Mouse (Mus musculus) MEL (cell line): ENCODE results near the gene Nr0b2.

Experiments used
- CHD1 ChIP-seq: IDR thresholded peaks from 2 replicates; pipeline ENCODE4 v1.6.1; 2012; ENCODE audit warnings: low read depth, mild to moderate bottlenecking, inconsistent platforms, low read length, improper control_type of control experiment
- CHD2 ChIP-seq: IDR thresholded peaks from 2 replicates; pipeline ENCODE4 v1.6.1; 2011; ENCODE audit warnings: low read length, improper control_type of control experiment
- CTCF ChIP-seq, 3 experiments: IDR thresholded peaks in 2 of 3; conservative IDR thresholded peaks in 1 of 3; 2 replicates each; pipeline ENCODE4 v1.5.1; 2011 to 2012; ENCODE audit warnings: low read length in 3 of 3, low read depth in 2 of 3, mild to moderate bottlenecking in 2 of 3, improper control_type of control experiment in 1 of 3, inconsistent platforms in 1 of 3, mixed read lengths in 1 of 3, moderate library complexity in 1 of 3; ENCODE audit not compliant: control insufficient read depth in 1 of 3, insufficient read depth in 1 of 3, poor library complexity in 1 of 3, severe bottlenecking in 1 of 3
- EP300 ChIP-seq, 2 experiments: IDR thresholded peaks; 2 replicates each; pipeline ENCODE4 v1.6.1; 2011; ENCODE audit warnings: improper control_type of control experiment in 2 of 2, low read length in 2 of 2, low read depth in 1 of 2, mild to moderate bottlenecking in 1 of 2
- GABPA ChIP-seq: IDR thresholded peaks from 2 replicates; pipeline ENCODE4 v1.6.1; 2012; ENCODE audit warnings: low read depth, mild to moderate bottlenecking, inconsistent platforms, low read length, improper control_type of control experiment, moderate library complexity
- KAT2A ChIP-seq: conservative IDR thresholded peaks from 2 replicates; pipeline ENCODE4 v1.6.1; 2012; ENCODE audit warnings: low read depth, low read length, improper control_type of control experiment, inconsistent platforms
- MAX ChIP-seq: IDR thresholded peaks from 2 replicates; pipeline ENCODE4 v1.6.1; 2011; ENCODE audit warnings: low read length, improper control_type of control experiment
- MEF2A ChIP-seq: IDR thresholded peaks from 2 replicates; pipeline ENCODE4 v1.6.1; 2014; ENCODE audit warnings: low read depth, mild to moderate bottlenecking, inconsistent platforms, low read length, improper control_type of control experiment; ENCODE audit not compliant: poor library complexity, insufficient replicate concordance, severe bottlenecking; ENCODE audit errors: extremely low read depth
- MYC ChIP-seq: IDR thresholded peaks from 2 replicates; pipeline ENCODE4 v1.6.1; 2011; ENCODE audit warnings: low read depth, mild to moderate bottlenecking, low read length, improper control_type of control experiment, moderate library complexity
- NELFE ChIP-seq: IDR thresholded peaks from 2 replicates; pipeline ENCODE4 v1.6.1; 2011; ENCODE audit warnings: low read depth, low read length, improper control_type of control experiment
- POLR2A ChIP-seq, 2 experiments: IDR thresholded peaks; 2 replicates each; pipeline ENCODE4 v1.6.1; 2011 to 2012; ENCODE audit warnings: low read length in 2 of 2, mild to moderate bottlenecking in 2 of 2, control low read depth in 1 of 2, improper control_type of control experiment in 1 of 2, low read depth in 1 of 2, moderate library complexity in 1 of 2; ENCODE audit not compliant: control insufficient read depth in 1 of 2, insufficient read depth in 1 of 2, poor library complexity in 1 of 2
- POLR2AphosphoS2 ChIP-seq: IDR thresholded peaks from 2 replicates; pipeline ENCODE4 v1.6.1; 2011; ENCODE audit warnings: low read length, improper control_type of control experiment
- TAL1 ChIP-seq: IDR thresholded peaks from 2 replicates; pipeline ENCODE4 v1.6.1; 2012; ENCODE audit warnings: mild to moderate bottlenecking, inconsistent platforms, low read length, moderate library complexity, mixed read lengths
- ZKSCAN1 ChIP-seq: IDR thresholded peaks from 2 replicates; pipeline ENCODE4 v1.6.1; 2012; ENCODE audit warnings: low read depth, mild to moderate bottlenecking, inconsistent platforms, low read length, improper control_type of control experiment, moderate library complexity

DNA sequence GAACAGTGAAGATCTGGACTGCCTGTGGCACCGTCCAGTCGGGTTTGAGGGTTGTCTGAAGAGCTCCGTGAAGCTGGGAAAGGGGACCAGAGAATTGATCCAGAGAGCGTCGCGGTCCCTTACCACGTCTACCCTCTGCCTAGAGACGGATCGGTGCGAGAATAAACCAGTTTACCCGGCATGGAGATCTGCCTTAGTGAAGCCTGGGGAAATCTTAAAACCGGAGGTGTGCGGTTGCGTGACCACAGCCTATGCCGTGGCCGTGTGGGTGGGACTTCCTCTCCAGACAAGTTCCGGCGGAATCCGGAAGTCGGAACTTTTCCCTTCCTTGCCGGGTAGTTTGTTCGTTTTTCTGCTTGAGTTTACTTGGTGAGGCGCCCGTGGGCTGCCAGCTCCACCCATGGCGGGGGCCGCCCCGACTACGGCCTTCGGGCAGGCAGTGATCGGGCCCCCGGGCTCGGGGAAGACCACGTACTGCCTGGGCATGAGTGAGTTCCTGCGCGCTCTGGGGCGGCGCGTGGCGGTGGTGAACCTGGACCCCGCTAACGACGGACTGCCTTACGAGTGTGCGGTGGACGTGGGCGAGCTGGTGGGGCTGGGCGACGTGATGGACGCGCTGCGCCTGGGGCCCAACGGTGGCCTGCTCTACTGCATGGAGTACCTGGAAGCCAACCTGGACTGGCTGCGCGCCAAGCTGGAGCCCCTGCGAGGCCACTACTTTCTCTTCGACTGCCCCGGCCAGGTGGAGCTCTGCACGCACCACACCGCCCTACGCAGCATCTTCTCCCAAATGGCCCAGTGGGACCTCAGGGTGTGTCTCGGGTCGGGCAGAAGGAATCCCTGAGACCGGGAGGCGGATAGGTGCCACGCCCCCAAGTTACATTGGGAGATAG lies 31.1 kb downstream of the Nr0b2 start, which contains the start of gene Gpn2:
- TF ChIP-seq CTCF (IDR thresholded peaks at IDR 0.05 in 2 of 3, conservative IDR thresholded peaks at IDR 0.05 in 1 of 3; ENCODE audit: control insufficient read depth in 1 of 3, insufficient read depth in 1 of 3, low read depth in 2 of 3, low read length in 3 of 3, poor library complexity in 1 of 3, severe bottlenecking in 1 of 3) (no peak), POLR2A (IDR thresholded peaks at IDR 0.05; ENCODE audit: control insufficient read depth in 1 of 2, insufficient read depth in 1 of 2, low read depth in 1 of 2, low read length in 2 of 2, poor library complexity in 1 of 2) (peak; percentile 65 to 89; a peak in 3 of 4 replicates), POLR2AphosphoS2 (peak; percentile 80), KAT2A (peak; percentile 58; the same call in 1 of the 2 replicates), MEF2A (no peak), ZKSCAN1 (no peak), EP300 (IDR thresholded peaks at IDR 0.05; ENCODE audit: low read depth in 1 of 2, low read length in 2 of 2) (no peak), CHD2 (no peak), GABPA (no peak), CHD1 (no peak), NELFE (peak; percentile 73), MAX (peak; percentile 43), TAL1 (no peak), MYC (peak; percentile 54; the same call in 1 of the 2 replicates)
